Mouse (Mus musculus): Measurements from ENCODE around the gene Htra2. TPM values are rescaled to one million over a fixed set of nuclear protein-coding genes. Genes with fewer than 3 reads are reported as not detected.

Htra2 gene
- total RNA-seq, 1 experiment from 2014 or later = 59.3 TPM

DNA sequence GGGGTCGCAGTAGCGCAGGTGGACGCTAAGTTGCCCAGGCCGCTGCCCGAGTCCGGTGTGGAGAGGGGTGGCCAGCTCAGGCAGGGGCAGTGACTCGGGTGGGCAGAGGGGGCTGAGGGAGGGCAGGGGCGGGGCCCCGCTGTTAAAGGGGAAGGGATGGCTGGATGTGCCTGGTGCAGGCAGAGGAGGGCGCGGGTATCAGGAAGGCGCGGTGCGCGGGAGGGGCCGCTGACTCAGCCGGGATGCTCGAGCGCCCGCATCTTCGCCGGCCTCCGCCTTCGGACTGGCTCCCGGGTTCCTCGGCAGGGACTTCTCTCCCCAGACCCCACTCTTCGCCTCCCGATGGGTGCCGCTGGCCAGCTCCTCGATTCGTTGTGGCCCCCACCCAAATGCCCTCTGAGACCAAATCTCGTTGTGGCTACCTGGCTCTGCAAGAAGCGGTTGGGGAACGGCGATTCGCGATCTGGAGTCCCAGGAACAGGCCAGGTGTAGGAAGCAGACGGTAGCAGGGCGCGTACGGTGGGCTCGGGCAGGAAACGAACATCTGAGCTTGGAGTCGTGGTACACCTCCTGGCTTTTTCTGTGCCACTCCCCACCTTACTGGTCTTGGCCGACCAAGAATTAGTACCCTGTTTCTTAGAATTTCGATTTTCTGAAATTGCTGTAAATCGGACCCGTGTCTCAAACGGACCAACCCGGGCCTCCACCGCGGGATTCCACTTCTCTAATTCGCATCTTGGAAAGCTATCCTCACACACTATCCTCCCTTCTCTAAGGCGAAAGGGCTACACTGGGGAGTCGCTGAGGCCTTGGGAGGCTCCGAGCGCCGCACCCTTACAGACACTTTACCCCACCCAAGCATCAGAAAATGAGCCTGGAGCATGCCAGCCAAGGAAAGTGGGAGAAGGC is 15.5 kb upstream of the Htra2 start:
- DNase-seq = peak; percentile 56

DNA sequence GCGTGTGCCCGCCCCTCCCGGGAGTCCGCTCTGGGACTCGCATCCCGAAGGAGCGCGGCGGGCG is 15.0 kb upstream of the Htra2 start, which contains the start of gene Tlx2:
Gene Tlx2 (minus strand): TSS at position 47 of the 64 bp plus-strand sequence.
- DNase-seq = no peak

GRCm38 (mm10) chr6:83069488-83070246 is 14.6 kb upstream of the Htra2 start:
- DNase-seq = no peak

DNA sequence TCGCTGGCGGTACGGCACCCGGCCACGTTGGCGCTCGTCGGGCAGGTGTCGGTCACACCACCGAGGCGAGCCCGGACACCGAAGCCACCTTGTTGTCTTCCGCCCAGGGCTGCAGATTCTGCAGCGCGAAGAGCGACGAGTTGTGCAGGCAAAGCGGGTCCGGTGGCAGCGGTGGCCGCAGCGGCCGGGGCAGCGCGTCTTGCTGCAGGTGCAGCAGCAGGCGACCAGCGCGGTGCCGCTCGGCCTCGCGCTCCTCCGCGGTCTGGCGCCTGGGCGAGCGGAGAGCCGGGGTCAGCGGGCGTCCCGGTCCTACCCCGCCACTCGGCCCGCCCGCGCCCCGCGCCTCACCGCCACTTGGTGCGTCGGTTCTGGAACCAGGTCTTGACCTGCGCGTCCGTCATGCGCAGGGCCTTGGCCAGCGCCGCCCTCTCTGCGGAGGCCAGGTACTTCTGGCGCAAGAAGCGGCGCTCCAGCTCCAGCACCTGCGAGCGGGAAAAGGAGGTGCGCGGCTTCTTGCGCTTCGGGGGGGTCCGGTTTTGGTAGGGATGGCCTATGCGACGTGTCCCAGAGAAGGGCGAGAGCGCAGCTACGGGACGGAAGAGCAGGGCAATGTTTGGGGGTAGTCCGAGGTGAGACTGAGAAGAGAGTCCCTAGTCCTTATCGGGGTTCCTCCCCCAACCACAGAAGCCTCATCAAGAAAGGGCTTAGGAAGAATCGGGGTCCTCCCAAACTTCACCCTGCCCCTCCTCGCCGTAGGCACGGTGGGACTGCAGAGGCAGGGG is 13.8 kb upstream of the Htra2 start:
- DNase-seq = no peak

DNA sequence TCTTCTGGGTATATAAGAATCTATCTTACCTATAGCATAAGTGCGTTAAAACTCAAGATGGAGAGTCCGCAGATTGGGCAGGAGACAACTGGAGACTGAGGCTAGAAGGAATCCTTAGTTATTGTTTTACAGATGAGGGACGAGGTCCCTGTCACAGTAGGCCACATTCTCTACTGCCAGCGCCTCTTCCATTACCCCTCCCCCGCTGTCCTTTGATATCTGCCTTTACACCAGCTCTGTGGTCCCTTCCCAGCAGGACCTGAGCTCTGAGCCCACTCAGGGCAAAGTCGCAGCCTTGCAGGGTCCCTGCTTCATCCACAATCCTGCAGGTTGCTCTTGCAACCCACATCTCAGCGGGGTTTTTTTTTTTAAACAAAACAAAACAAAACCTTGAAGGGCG is 13.1 kb upstream of the Htra2 start:
- DNase-seq = no peak

DNA sequence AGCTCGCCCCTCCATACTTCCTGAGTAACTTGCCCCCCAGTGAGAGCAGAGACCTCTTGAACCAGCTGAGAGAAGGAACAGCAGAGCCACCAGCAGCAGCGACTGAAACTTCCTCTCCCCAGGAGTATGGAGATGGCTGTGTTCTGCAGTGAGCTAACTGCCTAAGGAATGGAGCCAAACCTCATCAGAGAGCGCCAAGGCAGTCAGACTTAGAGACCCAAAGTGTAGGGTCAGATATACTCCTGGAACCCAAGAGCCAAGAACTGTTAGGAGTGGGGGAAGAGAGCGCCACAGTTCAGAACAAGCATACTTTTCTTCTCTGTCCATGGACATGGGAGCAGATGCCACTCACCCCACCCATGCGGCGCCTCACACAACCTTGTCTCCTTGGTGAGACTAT is 11.4 kb upstream of the Htra2 start:
- DNase-seq = no peak

DNA sequence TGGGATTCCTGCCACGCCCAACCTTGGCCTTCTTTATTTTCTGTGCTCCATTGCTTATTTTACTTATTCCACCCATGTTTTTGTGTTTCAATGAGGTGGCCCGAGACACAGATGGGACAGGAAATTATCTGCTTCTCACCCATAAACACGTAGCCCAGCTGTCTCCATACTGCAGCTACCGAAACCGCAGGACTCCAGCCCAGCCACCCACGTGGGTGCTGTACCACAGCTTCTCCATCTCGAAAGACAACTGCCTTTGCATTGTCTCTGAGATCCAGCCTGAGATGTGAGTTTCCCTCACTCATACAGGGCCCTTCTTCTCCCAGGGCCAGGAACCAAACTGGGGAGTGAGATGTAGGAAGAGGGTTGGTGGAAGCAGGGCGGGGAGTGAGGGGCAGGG is 10.9 kb upstream of the Htra2 start:
- DNase-seq = no peak

- no peak for DNase-seq
Observed at GRCm38 (mm10) chr6:83058725-83059124, 3.7 kb upstream of the Htra2 start.

- no peak for DNase-seq
Observed at GRCm38 (mm10) chr6:83057790-83058189, 2.7 kb upstream of the Htra2 start, which contains the start of gene Dqx1. Gene Dqx1 (plus strand): TSS chr6:83057844.

DNA sequence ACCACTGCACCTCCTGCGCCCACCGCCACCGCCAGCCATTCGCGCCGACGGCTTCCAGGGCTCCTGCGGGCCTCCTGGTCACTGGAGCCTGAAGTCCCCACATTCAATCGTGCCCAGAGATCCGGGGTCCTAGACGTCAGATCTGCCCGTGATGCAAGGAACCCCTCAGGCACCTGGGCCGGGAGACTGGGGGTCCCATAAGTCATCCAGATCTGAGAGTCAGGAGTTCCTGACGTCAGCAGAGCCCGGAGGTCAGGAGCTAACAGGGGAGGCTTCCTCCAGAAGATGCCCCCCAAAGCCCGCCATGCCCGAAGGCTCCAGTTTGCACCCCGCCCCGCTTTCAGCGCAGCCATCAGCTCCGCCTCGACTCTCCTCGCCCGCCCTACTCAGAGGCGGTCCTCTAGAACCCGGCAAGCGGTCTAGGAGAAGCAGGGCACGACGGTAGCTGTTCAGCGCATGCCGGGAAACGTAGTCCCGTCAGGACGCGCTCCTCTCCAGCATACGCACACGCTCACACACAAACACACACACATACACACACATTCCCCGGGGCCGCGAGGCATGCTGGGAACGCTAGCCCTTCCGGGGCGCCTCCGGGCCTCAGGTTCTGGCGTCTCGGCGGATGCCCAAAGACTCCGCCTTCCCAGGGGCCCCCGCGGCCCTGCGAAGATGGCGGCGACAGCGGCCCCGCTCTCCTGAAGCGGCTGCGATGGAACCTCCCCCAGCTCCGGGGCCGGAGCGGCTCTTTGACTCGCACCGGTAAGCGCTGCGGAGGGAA is 810 bp downstream of the Htra2 start, which contains the start of gene Aup1:
Gene Aup1 (plus strand): TSS at position 448 of the 778 bp plus-strand sequence.
- peak; percentile 98 for DNase-seq

- DNase-seq = peak; percentile 64
Observed at GRCm38 (mm10) chr6:83053136-83053960, 1.7 kb downstream of the Htra2 start.

- DNase-seq = no peak
Observed at GRCm38 (mm10) chr6:83049367-83049766, 5.7 kb downstream of the Htra2 start.

DNA sequence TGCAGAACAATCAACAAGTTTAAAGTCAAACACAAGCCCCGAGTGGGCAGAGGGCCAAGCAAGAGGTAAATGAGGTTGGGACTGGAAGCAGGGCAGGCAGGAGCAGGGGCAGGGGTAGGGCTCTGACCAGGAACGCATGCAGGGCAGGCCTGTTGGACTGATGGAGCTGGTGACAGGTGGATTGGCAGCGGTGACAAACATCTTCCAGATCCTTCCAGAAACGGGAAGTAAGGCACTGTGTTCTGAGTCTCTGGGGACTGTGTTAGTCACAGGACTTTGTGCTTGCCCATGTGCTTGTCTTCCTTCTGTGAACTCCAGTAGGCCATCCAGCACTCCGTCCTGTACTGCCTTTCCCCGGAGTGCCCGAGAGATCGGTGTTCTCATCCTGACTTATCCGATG is 10.3 kb downstream of the Htra2 start:
- no peak for DNase-seq

- DNase-seq = no peak
Observed at GRCm38 (mm10) chr6:83043993-83044392, 11.1 kb downstream of the Htra2 start.

DNA sequence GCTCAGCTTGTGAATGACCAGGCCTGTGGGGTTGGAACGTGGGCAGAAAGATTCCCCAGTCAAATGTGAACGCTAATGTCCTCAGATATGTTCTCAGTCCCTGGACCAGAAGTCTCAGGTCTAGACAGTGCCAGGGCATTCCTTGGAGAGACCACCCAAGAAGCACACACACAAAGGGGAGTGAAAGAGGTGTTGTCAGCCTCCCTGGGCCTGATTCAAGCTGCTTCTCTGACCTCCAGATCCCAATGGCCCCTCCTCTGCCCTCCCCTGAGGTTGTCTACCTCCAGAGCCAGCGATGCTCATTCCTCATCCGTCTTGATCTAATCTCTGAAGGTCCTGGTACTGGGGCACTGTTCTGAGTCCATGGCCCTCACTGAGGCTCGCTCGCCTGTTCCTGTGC is 11.5 kb downstream of the Htra2 start:
- no peak for DNase-seq

DNA sequence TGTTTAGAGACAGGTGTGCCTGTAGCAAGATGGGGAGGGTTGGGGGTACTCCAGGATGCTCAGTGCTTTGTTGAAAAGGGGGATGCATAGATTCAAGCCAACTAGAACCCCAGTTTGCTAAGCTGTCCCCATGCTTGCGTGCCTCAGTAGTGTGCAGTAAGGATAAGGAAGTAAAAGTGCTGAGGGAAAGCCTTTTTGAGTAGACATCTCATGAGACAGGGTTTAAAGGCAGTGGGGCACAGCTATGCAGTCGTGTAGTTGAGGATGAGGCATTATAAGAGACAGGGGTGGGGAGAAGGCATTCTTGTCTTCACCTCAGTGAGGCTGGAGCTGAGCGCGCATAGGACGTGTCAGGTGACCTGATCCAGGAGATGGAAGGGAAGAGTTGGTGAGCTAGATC is 14.5 kb downstream of the Htra2 start:
- DNase-seq = no peak

GRCm38 (mm10) chr6:83038496-83039012 is 16.5 kb downstream of the Htra2 start:
- peak; percentile 97 for DNase-seq

GRCm38 (mm10) chr6:83037188-83037587 is 17.9 kb downstream of the Htra2 start:
- DNase-seq = no peak

- DNase-seq = no peak
Observed at GRCm38 (mm10) chr6:83034463-83035055, 20.5 kb downstream of the Htra2 start.
